Mouse (Mus musculus): ENCODE results near the gene Rnf25. TPM values are rescaled to one million over a fixed set of nuclear protein-coding genes. Genes with fewer than 3 reads are reported as not detected.

The Rnf25 gene
- 33.3 TPM for polyA plus RNA-seq (2017; shearing (Covaris generic))

GRCm38 (mm10) chr1:74601267-74601962, at the start of gene Rnf25, which contains the start of gene Stk36:
Rnf25 (minus strand) TSS chr1:74601397.
Stk36 (plus strand) TSS chr1:74601445.

GRCm38 (mm10) chr1:74587773-74588445, 13.3 kb downstream of the Rnf25 start, which contains the start of the genes Zfp142 and Bcs1l:
Zfp142 (minus strand) TSS chr1:74588246.
Bcs1l (plus strand) TSS chr1:74588289.

GRCm38 (mm10) chr1:74544184-74544583, 57.0 kb downstream of the Rnf25 start, which contains the start of gene Usp37:
Usp37 (minus strand) TSS chr1:74544284.

Other genes with a start within 250 kb of the Rnf25 start
- gene Catip, start 239.3 kb downstream of the Rnf25 start, polyA plus RNA-seq (2017; shearing (Covaris generic)), result not detected
- 2.1 TPM for gene Slc11a1, start 226.2 kb downstream of the Rnf25 start, polyA plus RNA-seq (2017; shearing (Covaris generic))
- gene Ctdsp1, start 209.9 kb downstream of the Rnf25 start, polyA plus RNA-seq (2017; shearing (Covaris generic)), result 6.1 TPM
- 0.09 TPM for gene Vil1, start 192.0 kb downstream of the Rnf25 start, polyA plus RNA-seq (2017; shearing (Covaris generic))
- 38.3 TPM for gene Cnot9, start 95.3 kb downstream of the Rnf25 start, polyA plus RNA-seq (2017; shearing (Covaris generic))
- gene Plcd4, start 58.5 kb downstream of the Rnf25 start, polyA plus RNA-seq (2017; shearing (Covaris generic)), result 0.38 TPM
- 20.7 TPM for gene Usp37, start 57.1 kb downstream of the Rnf25 start, polyA plus RNA-seq (2017; shearing (Covaris generic))
- 22.7 TPM for gene Zfp142, start 13.2 kb downstream of the Rnf25 start, polyA plus RNA-seq (2017; shearing (Covaris generic))
- 13.6 TPM for gene Bcs1l, start 13.1 kb downstream of the Rnf25 start, polyA plus RNA-seq (2017; shearing (Covaris generic))
- not detected for gene Stk36, start within 50 bp of the Rnf25 start, polyA plus RNA-seq (2017; shearing (Covaris generic))
- 41.7 TPM for gene Ttll4, start 60.3 kb upstream of the Rnf25 start, polyA plus RNA-seq (2017; shearing (Covaris generic))
- 0.40 TPM for gene Cyp27a1, start 112.2 kb upstream of the Rnf25 start, polyA plus RNA-seq (2017; shearing (Covaris generic))
- gene Prkag3, start 147.8 kb upstream of the Rnf25 start, polyA plus RNA-seq (2017; shearing (Covaris generic)), result not detected
- gene Wnt6, start 170.5 kb upstream of the Rnf25 start, polyA plus RNA-seq (2017; shearing (Covaris generic)), result not detected
- 0.29 TPM for gene Wnt10a, start 190.1 kb upstream of the Rnf25 start, polyA plus RNA-seq (2017; shearing (Covaris generic))